Mouse (Mus musculus): ENCODE results near the gene Ptprb. TPM values are rescaled to one million over a fixed set of nuclear protein-coding genes. Genes with fewer than 3 reads are reported as not detected.

The Ptprb gene
- total and polyA plus RNA-seq, 3 experiments: not detected

- Histone ChIP-seq H3K27me3 (ENCODE audit: control insufficient read depth in 1 of 2, insufficient read depth in 2 of 2, low read length in 2 of 2) (no peaks in the 10 kb centered on the region), H3K9ac (ENCODE audit: control insufficient read depth, low read depth, low read length, poor library complexity, severe bottlenecking) (no peak overlapping the region), H3K9me3 (replicated peaks; ENCODE audit: insufficient read depth, low read length) (no peaks in the 10 kb centered on the region), H3K4me1 (ENCODE audit: control insufficient read depth in 1 of 2, insufficient read depth in 2 of 2, low read length in 2 of 2) (no peaks in the 10 kb centered on the region), H3K4me3 (ENCODE audit: control insufficient read depth in 1 of 2, insufficient read depth in 1 of 2, low read depth in 2 of 2, low read length in 2 of 2) (no peak overlapping the region), H3K79me2 (ENCODE audit: control insufficient read depth, insufficient read depth, low read length, poor library complexity) (no peaks in the 10 kb centered on the region), H3K36me3 (ENCODE audit: control insufficient read depth in 1 of 2, insufficient read depth in 2 of 2, low read length in 2 of 2) (no peaks in the 10 kb centered on the region), H3K27ac (ENCODE audit: control insufficient read depth, low read depth, low read length) (no peak overlapping the region)
- DNase-seq (ENCODE audit: low read depth, low spot score): no peak
- TF ChIP-seq MYC (IDR thresholded peaks at IDR 0.05; ENCODE audit: low read depth, low read length) (no peak), MEF2A (IDR thresholded peaks at IDR 0.05; ENCODE audit: extremely low read depth, insufficient replicate concordance, low read depth, low read length, poor library complexity, severe bottlenecking) (no peak), UBTF (IDR thresholded peaks at IDR 0.05; ENCODE audit: borderline replicate concordance, insufficient read depth, low read depth, low read length) (no peak), ZMIZ1 (IDR thresholded peaks at IDR 0.05; ENCODE audit: low read depth, low read length) (no peak), MAX (IDR thresholded peaks at IDR 0.05; ENCODE audit: low read length) (no peak), ELF1 (IDR thresholded peaks at IDR 0.05; ENCODE audit: low read depth, low read length) (no peak), JUND (IDR thresholded peaks at IDR 0.05; ENCODE audit: low read depth, low read length) (no peak), ETS1 (IDR thresholded peaks at IDR 0.05; ENCODE audit: low read depth, low read length) (no peak), EP300 (IDR thresholded peaks at IDR 0.05; ENCODE audit: low read depth in 1 of 2, low read length in 2 of 2) (no peak), GATA1 (IDR thresholded peaks at IDR 0.05; ENCODE audit: low read depth, low read length) (no peak), HCFC1 (IDR thresholded peaks at IDR 0.05; ENCODE audit: low read depth, low read length) (no peak), TAL1 (IDR thresholded peaks at IDR 0.05; ENCODE audit: low read length) (no peak), NRF1 (IDR thresholded peaks at IDR 0.05; ENCODE audit: insufficient read depth, low read depth, low read length, poor library complexity, severe bottlenecking) (no peak), MXI1 (IDR thresholded peaks at IDR 0.05; ENCODE audit: low read depth, low read length) (no peak), SIN3A (IDR thresholded peaks at IDR 0.05; ENCODE audit: low read length) (no peak), ZKSCAN1 (IDR thresholded peaks at IDR 0.05; ENCODE audit: low read depth, low read length) (no peak), RAD21 (IDR thresholded peaks at IDR 0.05; ENCODE audit: low read depth, low read length) (no peak), GABPA (IDR thresholded peaks at IDR 0.05; ENCODE audit: low read depth, low read length) (no peak), MAZ (IDR thresholded peaks at IDR 0.05; ENCODE audit: low read depth, low read length) (no peak), BHLHE40 (IDR thresholded peaks at IDR 0.05; ENCODE audit: borderline replicate concordance, low read depth, low read length) (no peak)
These were observed 73.7 kb downstream of the Ptprb start for GRCm38 (mm10) chr10:116349004-116349403.

- Histone ChIP-seq H3K36me3 (ENCODE audit: control insufficient read depth in 1 of 2, insufficient read depth in 2 of 2, low read length in 2 of 2) (no peaks in the 10 kb centered on the region), H3K9ac (ENCODE audit: control insufficient read depth, low read depth, low read length, poor library complexity, severe bottlenecking) (no peak overlapping the region), H3K4me1 (ENCODE audit: control insufficient read depth in 1 of 2, insufficient read depth in 2 of 2, low read length in 2 of 2) (no peaks in the 10 kb centered on the region), H3K9me3 (replicated peaks; ENCODE audit: insufficient read depth, low read length) (no peaks in the 10 kb centered on the region), H3K27ac (ENCODE audit: control insufficient read depth, low read depth, low read length) (no peak overlapping the region), H3K4me3 (ENCODE audit: control insufficient read depth in 1 of 2, insufficient read depth in 1 of 2, low read depth in 2 of 2, low read length in 2 of 2) (no peak overlapping the region), H3K79me2 (ENCODE audit: control insufficient read depth, insufficient read depth, low read length, poor library complexity) (no peaks in the 10 kb centered on the region), H3K27me3 (ENCODE audit: control insufficient read depth in 1 of 2, insufficient read depth in 2 of 2, low read length in 2 of 2) (no peaks in the 10 kb centered on the region)
- no peak for TF ChIP-seq RAD21 (IDR thresholded peaks at IDR 0.05; ENCODE audit: low read depth, low read length)
- TF ChIP-seq MAZ (IDR thresholded peaks at IDR 0.05; ENCODE audit: low read depth, low read length): no peak
- no peak for TF ChIP-seq ETS1 (IDR thresholded peaks at IDR 0.05; ENCODE audit: low read depth, low read length)
- no peak for TF ChIP-seq GABPA (IDR thresholded peaks at IDR 0.05; ENCODE audit: low read depth, low read length)
- no peak for TF ChIP-seq USF2 (IDR thresholded peaks at IDR 0.05; ENCODE audit: borderline replicate concordance in 1 of 2, insufficient read depth in 1 of 2, low read depth in 1 of 2, low read length in 2 of 2)
- TF ChIP-seq JUND (IDR thresholded peaks at IDR 0.05; ENCODE audit: low read depth, low read length): no peak
- TF ChIP-seq UBTF (IDR thresholded peaks at IDR 0.05; ENCODE audit: borderline replicate concordance, insufficient read depth, low read depth, low read length): no peak
- TF ChIP-seq ZMIZ1 (IDR thresholded peaks at IDR 0.05; ENCODE audit: low read depth, low read length): no peak
- no peak for TF ChIP-seq ZNF384 (IDR thresholded peaks at IDR 0.05; ENCODE audit: low read depth, low read length)
- TF ChIP-seq E2F4 (IDR thresholded peaks at IDR 0.05; ENCODE audit: borderline replicate concordance, low read depth, low read length): no peak
- no peak for DNase-seq (ENCODE audit: low read depth, low spot score)
These were observed 75.2 kb downstream of the Ptprb start for GRCm38 (mm10) chr10:116350532-116350931.
